Mouse (Mus musculus) erythroblast, embryonic 14.5 days (primary cell): ENCODE measurements around the gene Bmp2k. TPM values are rescaled to one million over a fixed set of nuclear protein-coding genes. Genes with fewer than 3 reads are reported as not detected.

Source experiments
- H3K27me3 ChIP-seq: 2 replicates; pipeline ENCODE4 v1.6.1; 2012; ENCODE audit warnings: inconsistent platforms; ENCODE audit not compliant: control insufficient read depth
- H3K36me3 ChIP-seq: 2 replicates; pipeline ENCODE4 v1.6.1; 2012; ENCODE audit warnings: mild to moderate bottlenecking, inconsistent platforms; ENCODE audit not compliant: control insufficient read depth
- H3K4me1 ChIP-seq: 2 replicates; pipeline ENCODE4 v1.6.1; 2012; ENCODE audit warnings: inconsistent platforms; ENCODE audit not compliant: control insufficient read depth
- H3K4me3 ChIP-seq: replicated peaks from 2 replicates; pipeline ENCODE3; 2012; ENCODE audit warnings: moderate library complexity, mild to moderate bottlenecking, inconsistent platforms
- H3K9me3 ChIP-seq: 2 replicates; pipeline ENCODE4 v1.6.1; 2012; ENCODE audit warnings: low read length, inconsistent platforms, mixed read lengths; ENCODE audit not compliant: control insufficient read depth
- GATA1 ChIP-seq: IDR thresholded peaks from 2 replicates; pipeline ENCODE4 v1.6.1; 2012; ENCODE audit warnings: low read length, inconsistent platforms, mixed read lengths
- TAL1 ChIP-seq: IDR thresholded peaks from 3 replicates; pipeline ENCODE4 v1.6.1; 2012; ENCODE audit warnings: low read length, inconsistent platforms, mixed read lengths
- polyA plus RNA-seq: library from polyadenylated mRNA; stranded (reverse); fragments of >175 nt; gene quantifications from 2 replicates; pipeline ENCODE4 v1.2.3, GENCODE M21; 2012

Bmp2k gene
- 2.1 and 2.5 TPM in 2 replicates for polyA plus RNA-seq

DNA sequence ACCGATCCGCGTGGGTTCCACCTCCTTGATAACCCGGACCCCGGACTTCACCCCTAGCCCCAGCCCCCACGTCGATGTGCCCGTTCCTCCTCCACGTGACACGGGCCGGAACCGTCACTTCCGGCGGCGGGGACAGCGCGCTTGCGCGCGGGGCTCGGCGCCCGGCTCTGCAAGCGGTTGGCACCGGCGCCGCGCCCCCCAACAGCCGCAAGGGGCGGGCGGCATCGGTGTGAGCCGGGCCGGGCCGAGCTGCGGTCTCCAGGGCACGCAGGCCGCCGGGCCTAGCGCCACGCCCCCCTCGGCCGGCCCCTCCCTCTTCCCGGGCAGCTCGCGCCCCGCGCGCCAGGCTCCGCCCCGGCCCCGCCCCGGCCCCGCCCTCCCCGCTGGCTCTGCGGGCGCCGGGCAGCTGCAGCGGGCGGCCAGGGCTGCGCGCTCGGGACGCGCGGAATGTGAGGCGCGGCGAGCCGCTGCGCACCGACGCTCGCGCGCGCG lies at the start of gene Bmp2k:
Gene Bmp2k (plus strand): TSS at position 380 of the 492 bp plus-strand sequence.
- H3K36me3 ChIP-seq, result peaks cover 47% of the 10 kb centered on the region
- no peak for TF ChIP-seq GATA1
- no peak for TF ChIP-seq TAL1
- H3K4me3 ChIP-seq, result peak within 1 kb of the TSS; percentile 79
- no peaks in the 10 kb centered on the region for H3K9me3 ChIP-seq
- no peaks in the 10 kb centered on the region for H3K27me3 ChIP-seq
- peaks cover 76% of the 10 kb centered on the region for H3K4me1 ChIP-seq

DNA sequence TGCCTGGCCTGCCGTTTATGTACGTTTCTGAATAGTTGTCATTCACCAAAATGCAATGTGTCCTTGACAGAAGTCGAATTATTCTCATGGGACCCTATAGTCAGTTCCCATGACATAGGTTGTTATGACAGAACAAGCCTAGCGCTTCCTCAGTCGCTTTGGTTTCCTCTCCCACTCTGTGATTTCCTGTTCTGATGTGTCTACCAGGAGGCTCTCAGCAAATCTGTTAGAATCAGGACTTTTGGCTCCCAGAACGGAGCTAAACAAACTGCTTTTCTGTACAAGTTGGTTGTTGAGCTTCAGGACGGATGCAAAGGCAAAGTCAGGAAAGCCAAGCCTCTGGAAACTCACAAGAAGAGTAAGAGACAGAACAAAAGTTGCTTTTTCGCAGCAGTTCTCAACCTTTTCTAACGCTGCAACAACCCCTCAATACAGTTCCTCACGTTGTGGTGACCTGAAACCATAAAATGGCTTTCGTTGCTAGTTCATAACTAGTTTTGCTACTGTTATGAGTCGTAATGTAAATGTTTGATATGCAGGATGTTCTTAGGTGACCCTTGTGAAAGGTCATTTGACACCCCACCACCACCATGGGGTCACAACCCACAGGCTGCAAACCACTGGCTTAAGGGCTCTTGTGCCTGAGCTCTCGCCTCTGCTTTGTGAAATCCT lies 48.5 kb upstream of the Bmp2k start:
- H3K4me1 ChIP-seq, result peaks cover 75% of the 10 kb centered on the region
- H3K36me3 ChIP-seq, result peaks cover 4% of the 10 kb centered on the region
- no peak overlapping the region for H3K4me3 ChIP-seq
- peaks cover under 1% of the 10 kb centered on the region; the same call in 1 of the 2 replicates for H3K9me3 ChIP-seq
- no peaks in the 10 kb centered on the region for H3K27me3 ChIP-seq
- TF ChIP-seq TAL1, result no peak
- no peak for TF ChIP-seq GATA1

DNA sequence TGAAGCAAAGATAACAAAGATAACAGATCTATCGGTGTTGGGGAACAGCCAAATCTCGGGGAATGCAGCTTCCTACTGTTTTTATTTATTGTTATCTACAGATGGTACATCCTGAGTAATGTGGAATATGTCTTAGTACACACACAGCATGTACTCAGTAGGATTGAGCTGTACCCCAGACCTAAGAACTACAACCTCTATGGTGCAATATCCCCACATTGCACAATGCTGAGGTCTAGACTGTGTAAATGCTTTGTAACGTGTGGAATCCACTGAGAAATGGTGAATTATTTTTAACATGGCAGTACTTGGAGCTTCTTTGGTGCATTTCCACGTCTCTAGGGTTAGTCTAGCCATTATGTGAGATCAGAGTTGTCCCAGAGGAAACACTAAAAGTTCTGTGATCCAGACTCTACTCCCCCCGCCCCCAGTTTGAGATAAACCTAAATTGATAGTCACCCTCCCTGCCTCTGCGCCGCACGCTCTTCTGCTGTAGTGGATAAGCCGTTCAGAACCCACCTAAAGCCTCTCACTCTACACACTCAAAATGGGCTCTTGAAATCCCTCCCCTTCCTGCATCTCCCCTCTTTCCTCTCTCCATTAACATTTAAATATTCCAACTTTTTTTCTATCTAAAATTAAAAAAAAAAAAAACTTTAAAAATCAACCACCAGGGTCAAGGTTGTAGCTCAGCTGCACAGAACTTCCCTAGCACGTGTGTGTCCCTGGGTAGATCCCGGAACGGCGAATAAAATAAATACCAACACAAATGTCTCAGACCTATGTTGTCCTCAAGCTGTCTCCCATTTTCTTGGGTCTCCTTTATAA lies 47.4 kb upstream of the Bmp2k start:
- Histone ChIP-seq H3K4me3 (peak overlapping the region; percentile 57), H3K27me3 (no peaks in the 10 kb centered on the region), H3K4me1 (peaks cover 77% of the 10 kb centered on the region), H3K36me3 (peaks cover 5% of the 10 kb centered on the region), H3K9me3 (peaks cover 2% of the 10 kb centered on the region; the same call in 1 of the 2 replicates)
- 0 out of 3 replicates have a peak, but pooled peaks have one; percentile 16 for TF ChIP-seq TAL1
- peak; percentile 37; the same call in 1 of the 2 replicates for TF ChIP-seq GATA1

DNA sequence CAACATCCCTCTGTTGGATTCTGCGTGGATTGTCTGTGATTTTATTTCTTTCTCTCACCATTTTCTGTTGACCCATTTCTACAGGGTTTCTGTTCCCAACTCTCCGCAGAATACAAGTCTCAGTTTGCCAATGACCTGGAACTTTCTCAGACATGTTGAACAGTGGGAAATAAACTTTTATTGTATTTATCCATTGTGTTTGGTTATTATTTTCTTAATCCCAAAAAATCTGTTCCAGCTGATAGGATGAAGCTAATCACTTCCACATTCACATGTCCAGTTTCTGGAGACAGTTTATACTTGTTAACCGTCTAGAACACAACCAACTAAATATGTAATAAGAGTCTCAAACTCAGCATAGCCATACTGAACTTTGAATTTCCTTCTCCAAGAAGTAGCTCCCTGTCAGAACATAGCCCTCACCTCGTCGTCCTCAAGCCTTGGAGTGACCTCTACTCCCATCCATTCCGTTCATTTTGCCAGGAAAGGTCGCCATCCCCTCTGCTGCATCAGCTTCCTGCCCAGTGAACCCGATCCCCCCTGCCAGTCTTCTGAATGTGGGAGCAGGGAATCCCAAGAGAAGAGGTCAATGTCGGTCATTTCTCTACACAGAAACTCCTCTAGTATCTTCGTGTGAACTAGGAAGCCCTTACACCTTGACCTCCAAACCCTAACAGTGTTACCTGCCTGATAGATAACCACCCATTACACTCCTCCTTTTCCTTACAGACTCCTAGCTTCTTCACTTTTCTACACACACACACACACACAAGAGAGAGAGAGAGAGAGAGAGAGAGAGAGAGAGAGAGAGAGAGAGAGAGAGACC lies 46.6 kb upstream of the Bmp2k start:
- peak overlapping the region; percentile 57 for H3K4me3 ChIP-seq
- no peak for TF ChIP-seq TAL1
- no peak for TF ChIP-seq GATA1
- peaks cover 7% of the 10 kb centered on the region for H3K36me3 ChIP-seq
- H3K27me3 ChIP-seq, result no peaks in the 10 kb centered on the region
- H3K9me3 ChIP-seq, result peaks cover 2% of the 10 kb centered on the region; the same call in 1 of the 2 replicates
- peaks cover 79% of the 10 kb centered on the region for H3K4me1 ChIP-seq

DNA sequence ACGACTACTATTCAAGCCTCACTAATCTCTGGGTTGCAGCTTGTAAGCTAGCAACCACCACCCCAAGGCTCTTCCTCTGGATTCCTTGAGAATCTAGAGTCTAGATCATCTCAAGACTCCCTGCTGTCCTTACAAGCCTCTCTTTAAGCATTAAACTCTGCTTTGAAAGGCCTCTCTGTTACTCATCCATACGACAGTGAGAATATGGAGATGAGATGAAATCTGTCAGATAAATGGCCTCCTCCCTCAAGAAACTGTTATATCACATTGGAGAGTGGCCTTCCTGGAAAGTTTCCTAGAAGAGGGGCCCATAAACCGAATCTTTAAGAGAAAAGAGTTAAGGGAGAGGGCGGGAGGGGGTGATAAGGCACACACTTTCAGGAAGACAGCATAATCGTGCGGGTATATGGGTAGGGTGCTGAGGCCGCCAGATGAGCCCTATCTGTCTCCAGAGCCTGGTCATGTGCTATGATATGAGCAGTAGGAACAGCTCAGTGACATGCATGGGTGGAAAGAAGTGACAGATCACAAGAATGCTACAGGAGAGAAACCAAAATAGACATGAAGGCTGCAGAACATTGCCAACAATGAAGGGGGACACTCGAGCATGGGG lies 45.9 kb upstream of the Bmp2k start:
- peaks cover 81% of the 10 kb centered on the region for H3K4me1 ChIP-seq

DNA sequence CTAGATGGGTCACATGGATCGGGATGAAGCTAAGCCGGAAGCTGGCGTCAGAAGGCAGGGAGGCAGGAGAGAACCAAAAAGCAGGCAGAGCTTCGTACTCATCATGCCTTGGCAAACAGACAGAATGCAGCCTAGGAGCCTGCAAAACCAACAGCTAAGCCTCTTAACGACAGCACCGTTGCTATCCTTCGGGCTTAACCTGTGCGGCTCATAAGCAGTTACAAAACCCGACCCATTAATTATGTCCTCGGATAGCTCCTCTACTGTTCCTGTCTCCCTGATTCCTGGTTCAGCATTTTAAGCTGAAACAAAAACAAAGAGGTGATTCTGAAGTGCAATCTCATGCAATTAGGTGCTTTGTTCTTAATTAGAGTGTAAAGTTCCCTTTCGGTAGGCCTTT lies 43.4 kb upstream of the Bmp2k start:
- Histone ChIP-seq H3K4me3 (no peak overlapping the region), H3K9me3 (peaks cover 2% of the 10 kb centered on the region; the same call in 1 of the 2 replicates), H3K4me1 (peaks cover 76% of the 10 kb centered on the region), H3K27me3 (no peaks in the 10 kb centered on the region), H3K36me3 (peaks cover 7% of the 10 kb centered on the region)
- TF ChIP-seq TAL1 (no peak), GATA1 (no peak)

More for the DNA sequence above, 45.9 kb upstream of the Bmp2k start:
- Histone ChIP-seq H3K36me3 (peaks cover 7% of the 10 kb centered on the region), H3K9me3 (peaks cover 2% of the 10 kb centered on the region; the same call in 1 of the 2 replicates), H3K27me3 (no peaks in the 10 kb centered on the region), H3K4me3 (peak overlapping the region; percentile 57)
- peak; percentile 92 for TF ChIP-seq GATA1
- TF ChIP-seq TAL1, result peak; percentile 66

DNA sequence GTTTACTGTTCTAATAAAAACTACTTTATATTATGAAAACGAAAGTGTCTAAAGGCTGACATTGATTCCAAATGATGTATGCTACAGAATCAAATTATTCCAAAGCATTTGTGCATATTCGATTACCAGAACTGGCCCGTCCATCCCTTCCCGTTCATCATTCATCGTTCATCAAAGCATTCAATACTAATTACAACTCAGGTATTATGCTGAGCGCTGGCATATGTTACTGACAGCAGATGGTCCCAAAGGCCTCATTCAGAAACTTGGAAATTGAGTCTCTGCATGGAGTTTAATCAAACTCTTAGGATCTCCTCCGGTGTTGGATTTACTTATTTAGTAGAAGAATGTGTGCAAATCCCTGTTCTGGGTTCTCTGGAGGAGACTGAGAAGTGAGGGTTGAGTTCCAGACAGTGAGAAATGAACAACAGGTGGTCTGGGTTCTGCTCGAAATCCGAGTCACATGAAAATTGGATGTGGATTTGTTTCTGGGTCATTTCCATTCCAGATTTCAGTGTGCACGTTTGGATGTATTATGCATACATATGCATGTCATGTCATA lies 42.9 kb upstream of the Bmp2k start:
- peaks cover 73% of the 10 kb centered on the region for H3K4me1 ChIP-seq
- H3K27me3 ChIP-seq, result no peaks in the 10 kb centered on the region
- no peak for TF ChIP-seq TAL1
- no peak for TF ChIP-seq GATA1
- H3K36me3 ChIP-seq, result peaks cover 7% of the 10 kb centered on the region
- H3K4me3 ChIP-seq, result no peak overlapping the region
- H3K9me3 ChIP-seq, result peaks cover 2% of the 10 kb centered on the region; the same call in 1 of the 2 replicates

DNA sequence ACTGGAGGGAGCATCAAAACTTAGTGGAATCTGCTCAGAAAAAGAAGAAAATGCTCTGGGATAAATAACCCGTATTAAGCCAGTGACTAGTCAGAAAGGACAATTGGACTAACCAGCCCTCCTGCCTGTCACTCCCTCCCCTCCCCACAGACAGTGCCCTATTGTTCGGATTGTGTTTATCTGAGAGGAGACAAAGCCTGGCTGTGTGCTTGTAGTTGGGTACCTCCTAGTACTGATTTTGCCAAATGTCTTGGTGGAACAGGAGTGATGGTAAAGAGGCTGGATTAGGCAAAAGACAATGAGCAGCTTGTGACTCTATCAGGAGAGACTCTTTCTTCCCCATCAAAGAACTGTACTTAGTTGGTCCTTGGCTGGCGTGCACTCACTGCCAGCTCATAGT lies 40.6 kb upstream of the Bmp2k start:
- Histone ChIP-seq H3K9me3 (peaks cover 2% of the 10 kb centered on the region; the same call in 1 of the 2 replicates), H3K27me3 (no peaks in the 10 kb centered on the region), H3K36me3 (peaks cover 7% of the 10 kb centered on the region), H3K4me1 (peaks cover 56% of the 10 kb centered on the region), H3K4me3 (no peak overlapping the region)
- TF ChIP-seq TAL1 (no peak), GATA1 (no peak)
